Mouse (Mus musculus): Measurements from ENCODE around the gene Prdm12.

The Prdm12 gene

DNA sequence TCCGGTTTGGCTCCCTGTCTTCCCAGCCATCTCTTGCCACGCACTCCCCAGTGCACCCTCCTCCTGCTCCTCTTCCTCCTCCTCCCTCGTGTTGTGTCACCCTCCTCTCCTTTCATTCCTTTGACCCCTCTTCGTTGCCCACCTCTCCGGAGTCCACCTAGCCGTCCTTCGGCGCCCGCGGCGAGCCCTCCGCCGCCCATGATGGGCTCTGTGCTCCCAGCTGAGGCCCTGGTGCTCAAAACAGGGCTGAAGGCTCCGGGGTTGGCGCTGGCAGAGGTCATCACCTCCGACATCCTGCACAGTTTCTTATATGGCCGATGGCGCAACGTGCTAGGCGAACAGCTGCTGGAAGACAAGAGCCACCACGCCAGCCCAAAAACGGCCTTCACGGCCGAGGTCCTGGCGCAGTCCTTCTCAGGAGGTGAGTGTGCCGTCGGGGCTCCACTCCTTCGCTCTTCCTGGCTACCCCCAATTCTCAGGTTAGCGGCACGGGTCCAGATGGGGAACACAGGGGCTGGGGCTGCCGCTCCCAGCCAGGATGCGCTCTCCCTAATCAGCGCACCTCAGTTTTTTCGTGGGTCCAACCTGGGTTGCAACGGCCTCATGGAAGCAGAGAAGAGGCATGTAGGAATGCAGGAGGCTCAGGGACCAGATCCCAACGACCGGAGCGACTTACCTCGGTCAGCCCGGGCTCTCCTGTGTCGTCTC, at the start of gene Prdm12:
Gene Prdm12, plus strand, starts transcription at position 137 of the 708 bp plus-strand sequence.
- DNase-seq (ENCODE audit: extremely low spot score, low read depth, low spot score): no peak

- DNase-seq (ENCODE audit: extremely low spot score, low read depth, low spot score): no peak
These were observed 47.9 kb upstream of the Prdm12 start for GRCm38 (mm10) chr2:31591799-31592484.

DNA sequence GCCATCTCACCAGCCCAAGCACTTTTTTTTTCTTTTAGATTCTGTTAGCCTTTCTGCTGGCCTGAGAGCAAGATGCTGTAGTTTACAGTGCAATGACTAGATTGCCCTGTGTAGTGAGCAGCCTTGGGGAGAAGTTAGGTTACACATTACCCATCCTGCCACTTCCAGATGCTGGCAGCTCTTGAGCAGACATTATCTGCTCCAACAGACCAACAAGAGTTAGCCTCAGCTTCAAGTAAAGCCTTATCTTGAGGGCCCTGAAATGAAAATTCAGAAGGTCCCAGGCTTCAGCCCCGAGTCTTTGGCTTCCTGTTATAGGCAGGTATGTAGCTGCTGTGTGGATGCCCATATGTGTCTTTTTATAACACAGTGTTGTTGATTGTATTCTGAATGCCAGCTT, 32.3 kb upstream of the Prdm12 start:
- no peak for DNase-seq (ENCODE audit: extremely low spot score, low read depth, low spot score)

DNA sequence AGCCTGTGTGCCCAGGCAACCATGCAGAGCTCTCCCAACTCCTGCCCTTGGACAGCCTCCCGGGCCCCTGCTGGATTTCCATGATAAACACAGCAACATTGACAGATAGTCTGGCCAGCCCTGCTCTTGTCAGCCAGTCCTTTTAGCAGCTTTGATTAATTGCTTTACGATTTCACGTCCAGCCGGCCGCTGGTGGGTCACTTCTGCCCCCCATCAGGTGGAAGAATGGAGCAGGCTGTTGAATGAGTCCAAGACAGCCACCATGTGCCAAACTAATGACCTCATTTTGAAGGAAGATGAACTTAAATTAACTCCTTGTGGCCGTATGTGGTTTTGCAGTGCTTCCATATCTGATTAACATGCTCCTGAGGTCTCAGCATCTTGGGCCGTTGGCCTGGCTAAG, 30.0 kb upstream of the Prdm12 start:
- no peak for DNase-seq (ENCODE audit: extremely low spot score, low read depth, low spot score)

DNA sequence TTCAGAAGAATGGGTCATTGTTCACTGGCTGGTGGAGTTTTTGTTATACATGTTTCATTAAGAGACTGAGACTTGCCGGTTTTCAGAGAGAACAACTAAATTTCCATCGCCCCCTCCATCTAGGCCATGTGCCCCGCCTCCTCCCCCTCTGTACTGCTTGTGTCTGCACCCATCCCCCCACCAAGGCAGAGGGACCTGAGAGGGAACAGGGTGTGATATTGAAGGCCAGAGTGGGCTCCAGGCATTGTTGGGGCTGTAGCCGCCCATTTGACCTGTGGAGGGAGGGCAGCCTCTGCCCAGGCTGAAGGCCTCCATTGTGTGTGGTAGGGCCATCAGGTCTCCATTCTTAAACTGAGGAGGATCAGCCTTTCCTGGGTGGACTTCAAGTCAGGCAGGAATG, 28.9 kb upstream of the Prdm12 start:
- DNase-seq (ENCODE audit: extremely low spot score, low read depth, low spot score): no peak

DNA sequence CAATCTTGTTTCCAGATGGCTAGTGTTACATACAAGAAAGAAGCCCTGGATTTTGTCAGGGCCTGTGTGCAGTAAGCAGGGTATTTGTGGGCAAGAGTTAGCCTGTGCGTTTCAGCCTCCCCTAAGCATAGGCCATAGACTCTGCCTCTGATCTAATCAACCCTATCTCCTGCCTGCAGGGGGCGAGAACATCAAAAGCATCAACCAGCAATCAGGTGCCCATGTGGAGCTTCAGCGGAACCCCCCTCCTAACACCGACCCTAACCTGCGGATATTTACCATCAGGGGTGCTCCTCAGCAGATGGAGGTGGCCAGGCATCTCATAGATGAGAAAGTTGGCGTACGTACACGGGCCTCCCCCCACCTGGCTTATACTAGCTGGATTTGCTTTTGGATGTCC, 28.4 kb upstream of the Prdm12 start:
- no peak for DNase-seq (ENCODE audit: extremely low spot score, low read depth, low spot score)

DNA sequence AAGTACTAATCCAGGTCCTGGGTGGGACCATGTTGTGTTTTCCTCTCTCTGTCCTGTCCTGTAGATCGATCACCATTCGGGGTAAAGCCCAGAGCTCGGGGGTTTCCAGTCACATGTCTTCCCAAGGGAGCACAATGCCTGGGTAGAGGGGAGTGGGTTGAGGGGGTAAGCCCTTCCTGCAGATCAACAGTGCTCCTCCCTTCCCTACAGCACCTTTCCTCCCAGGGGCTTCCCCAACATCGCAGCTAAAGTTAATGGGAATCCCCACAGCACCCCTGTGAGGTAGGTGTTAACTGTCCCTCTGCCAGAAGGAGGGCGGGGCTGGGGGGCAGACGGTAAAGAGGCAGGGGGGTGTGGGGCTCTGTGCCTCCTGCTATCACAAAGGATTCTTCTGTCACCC, 27.2 kb upstream of the Prdm12 start:
- DNase-seq (ENCODE audit: extremely low spot score, low read depth, low spot score): no peak

- DNase-seq (ENCODE audit: extremely low spot score, low read depth, low spot score): no peak
These were observed 26.1 kb upstream of the Prdm12 start for GRCm38 (mm10) chr2:31613781-31614180.

DNA sequence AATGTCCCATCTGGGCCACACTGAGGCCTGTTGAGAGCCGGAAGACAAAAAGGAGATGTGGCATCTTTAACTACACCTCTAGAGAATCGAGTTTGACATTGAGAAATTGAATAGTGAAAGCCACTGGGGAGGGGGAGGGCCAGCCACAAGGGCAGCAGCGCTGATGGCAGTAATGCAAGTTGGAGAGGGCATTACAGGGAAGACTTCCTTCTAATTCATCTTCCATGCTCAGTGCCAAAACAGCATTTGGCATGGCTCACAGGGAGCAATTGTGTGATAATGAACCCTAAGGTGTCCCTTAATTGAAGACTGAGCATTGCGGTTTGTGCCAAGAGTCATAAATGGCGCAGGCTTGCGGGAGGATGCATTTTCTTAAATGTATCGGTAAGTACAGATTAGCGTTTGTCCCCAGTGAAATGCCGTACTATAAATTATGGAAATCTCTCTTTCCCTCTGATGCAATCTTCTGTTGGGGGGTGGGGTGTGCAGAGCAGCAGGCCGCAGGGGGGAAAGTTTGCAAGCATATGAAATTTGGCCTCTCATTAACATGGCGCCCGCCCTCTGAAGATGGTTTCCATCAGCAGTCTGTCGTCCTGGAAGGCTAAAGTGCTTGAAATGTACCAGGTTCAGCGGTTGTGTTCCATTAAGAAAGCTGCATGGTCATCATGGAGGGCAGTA, 21.2 kb upstream of the Prdm12 start:
- DNase-seq (ENCODE audit: extremely low spot score, low read depth, low spot score): no peak

- DNase-seq (ENCODE audit: extremely low spot score, low read depth, low spot score): no peak
These were observed 20.6 kb upstream of the Prdm12 start for GRCm38 (mm10) chr2:31619208-31619607.

- DNase-seq (ENCODE audit: extremely low spot score, low read depth, low spot score): no peak
These were observed 6.3 kb upstream of the Prdm12 start for GRCm38 (mm10) chr2:31633531-31633930.

DNA sequence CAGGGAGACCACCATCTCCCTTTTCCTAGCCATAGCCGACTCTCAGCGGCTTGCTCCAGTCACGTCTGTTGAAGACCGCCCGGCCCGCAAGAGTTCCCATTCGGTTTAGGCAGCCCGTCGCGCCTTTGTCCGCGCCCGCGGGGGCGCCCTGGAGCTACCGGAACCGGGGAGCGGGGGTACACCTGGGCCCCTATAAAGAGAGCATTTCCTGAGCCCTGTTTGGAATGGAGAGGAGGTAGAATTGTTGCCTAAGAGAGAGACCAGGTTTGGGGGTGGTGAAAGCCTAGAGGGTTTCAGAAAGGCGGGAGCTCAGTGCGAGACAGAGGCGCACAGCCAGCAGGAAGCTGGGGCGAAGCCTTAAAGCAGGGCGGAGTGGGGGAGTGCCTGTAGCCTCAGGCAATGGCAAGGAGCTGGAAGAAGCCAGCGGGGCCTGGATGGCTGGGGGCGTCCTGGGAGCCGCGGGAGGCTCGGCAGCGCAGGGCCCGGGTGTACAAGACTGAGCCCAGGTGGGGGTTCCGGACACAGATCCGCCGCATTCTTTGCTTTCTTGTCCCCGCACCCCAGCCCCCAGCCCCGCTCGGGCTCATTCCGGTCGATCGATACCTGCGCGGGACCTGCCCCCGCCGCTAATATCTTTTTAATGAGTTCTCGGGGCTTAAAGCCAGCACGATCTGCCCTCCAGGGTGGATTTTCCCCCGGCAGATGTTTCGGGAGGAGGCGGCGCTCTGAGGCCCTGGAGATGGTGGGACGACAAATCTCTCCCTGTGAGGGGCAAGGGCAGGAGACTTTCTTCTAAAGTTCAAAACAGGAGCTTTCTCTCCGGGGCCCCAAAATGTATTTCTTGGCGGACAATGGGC, 4.3 kb upstream of the Prdm12 start:
- DNase-seq (ENCODE audit: extremely low spot score, low read depth, low spot score): no peak

DNA sequence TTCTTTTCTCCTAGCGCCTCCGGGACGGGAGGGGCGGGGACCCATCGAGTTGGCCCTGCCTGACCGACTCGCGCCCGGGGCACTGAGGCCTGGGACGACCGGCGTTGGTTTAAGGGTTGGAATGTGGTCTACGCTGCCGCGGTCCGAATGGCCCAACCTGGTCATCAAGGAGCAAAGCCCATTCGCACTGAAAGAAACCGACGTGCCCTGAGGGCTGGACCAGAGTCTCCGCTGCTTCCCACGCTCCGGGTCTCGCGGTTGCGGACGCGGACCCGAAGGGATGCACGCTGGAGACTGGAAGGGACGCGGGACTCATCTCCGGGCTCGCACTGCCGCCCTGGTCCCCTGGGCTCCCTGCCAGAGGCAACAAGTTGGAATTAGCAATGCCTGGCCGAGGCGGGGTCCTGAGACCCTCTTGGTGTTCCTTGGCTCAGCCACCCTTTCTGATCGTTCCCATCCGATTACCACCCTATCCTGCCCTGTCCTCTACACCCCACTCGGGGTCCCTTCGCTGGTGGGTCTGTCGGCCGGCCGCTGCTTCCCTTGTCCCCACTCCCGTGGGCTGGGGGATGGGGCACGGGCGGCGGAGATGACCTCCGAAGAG, 3.6 kb upstream of the Prdm12 start:
- no peak for DNase-seq (ENCODE audit: extremely low spot score, low read depth, low spot score)

- DNase-seq (ENCODE audit: extremely low spot score, low read depth, low spot score): no peak
These were observed 3.1 kb upstream of the Prdm12 start for GRCm38 (mm10) chr2:31636742-31637141.

DNA sequence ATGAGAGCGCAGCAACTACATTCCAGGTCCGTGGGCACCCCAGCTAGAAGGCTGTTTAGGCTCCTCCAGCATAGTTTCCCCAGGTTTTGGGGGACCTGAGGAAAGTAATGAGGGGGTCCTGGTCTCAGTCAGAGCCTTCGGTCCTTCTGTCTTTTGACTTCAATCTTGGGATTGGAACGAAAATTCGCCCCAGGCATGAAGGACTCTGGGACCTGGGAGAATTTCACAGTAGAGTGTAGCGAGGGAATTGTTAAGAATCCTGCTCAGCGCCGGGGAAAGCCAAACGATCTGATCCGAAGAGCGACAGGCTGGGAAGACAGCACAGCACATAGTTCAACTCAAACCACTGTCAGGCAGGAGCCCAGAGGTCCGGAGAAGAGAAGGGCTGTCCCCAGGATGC, 2.5 kb upstream of the Prdm12 start:
- DNase-seq (ENCODE audit: extremely low spot score, low read depth, low spot score): no peak

- no peak for DNase-seq (ENCODE audit: extremely low spot score, low read depth, low spot score)
These were observed 2.0 kb upstream of the Prdm12 start for GRCm38 (mm10) chr2:31637807-31638206.

DNA sequence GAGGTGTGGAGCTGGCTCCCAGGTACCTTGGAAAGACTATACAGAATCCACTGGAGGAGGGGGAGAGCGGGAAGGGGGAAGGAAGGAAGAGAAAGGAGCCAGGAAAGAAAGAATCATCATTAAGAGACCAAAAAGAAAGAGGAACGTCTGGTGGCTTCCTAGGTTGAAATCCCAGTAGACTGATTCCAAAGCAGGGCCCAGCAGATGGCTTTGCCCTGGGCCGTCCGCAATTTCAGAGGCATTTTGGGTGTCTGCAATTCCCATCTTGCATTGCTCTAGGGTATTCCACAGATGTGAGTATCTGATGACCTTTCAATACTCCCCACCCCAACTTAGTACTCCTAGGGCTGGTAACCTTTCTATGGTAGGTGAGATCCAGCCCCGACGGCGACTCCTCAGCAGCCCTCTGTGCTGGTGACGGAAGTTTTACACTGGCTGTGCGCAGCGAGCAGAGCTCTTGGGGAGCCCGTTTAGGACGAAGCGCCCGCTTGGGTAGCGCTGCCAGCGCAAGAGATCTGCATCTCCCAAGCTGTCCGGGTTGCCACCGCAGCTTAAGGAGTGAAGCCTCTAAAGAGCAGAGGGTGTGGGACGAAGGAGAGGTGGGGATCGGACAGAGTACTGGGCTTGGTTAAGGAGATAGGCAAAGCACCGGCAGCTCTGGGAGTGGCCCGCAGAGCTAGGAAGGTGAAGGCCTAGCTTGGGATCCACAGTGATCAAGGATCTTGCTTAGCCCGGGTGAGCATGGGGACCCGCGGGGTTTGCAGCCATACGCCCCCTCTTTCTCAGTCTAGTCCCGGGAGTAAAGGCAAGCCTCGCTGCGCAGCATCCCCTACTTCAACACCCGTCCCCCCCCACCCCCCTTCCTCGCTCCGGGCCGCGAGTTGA, 1.0 kb upstream of the Prdm12 start:
- no peak for DNase-seq (ENCODE audit: extremely low spot score, low read depth, low spot score)

- no peak for DNase-seq (ENCODE audit: extremely low spot score, low read depth, low spot score)
These were observed 424 bp upstream of the Prdm12 start for GRCm38 (mm10) chr2:31639466-31639760.

GRCm38 (mm10) chr2:31640609-31641507, 1.0 kb downstream of the Prdm12 start:
- no peak for DNase-seq (ENCODE audit: extremely low spot score, low read depth, low spot score)
